Mouse (Mus musculus) c-Kit-positive CD71-positive TER-119-positive erythroid progenitor cells, embryonic 14.5 days (primary cell): Measurements from ENCODE around the gene Dok1.

ENCODE experiments used
- DNase-seq: peaks from one replicate; pipeline ENCODE4 v3.0.0-alpha.2; 2013; ENCODE audit warnings: low spot score

Dok1 gene

DNA sequence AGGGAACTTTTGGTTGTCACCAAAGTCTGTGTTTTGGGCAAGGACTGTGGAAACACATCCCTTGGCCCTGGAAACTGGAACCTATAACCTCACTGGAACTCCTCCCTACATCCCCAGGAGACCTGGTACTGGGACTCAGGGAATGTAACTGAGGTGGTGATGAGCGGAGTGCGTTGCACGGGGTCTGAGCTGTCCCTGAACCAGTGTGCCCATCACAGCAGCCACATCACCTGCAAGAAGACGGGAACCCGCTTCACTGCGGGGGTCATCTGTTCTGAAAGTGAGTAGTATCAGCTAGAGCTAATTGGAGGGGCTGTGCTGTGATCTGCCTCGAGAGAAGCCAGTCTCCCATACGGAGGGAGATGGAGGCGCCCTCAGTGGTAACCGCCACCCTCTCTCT, 16.1 kb upstream of the Dok1 start:
- no peak for DNase-seq

DNA sequence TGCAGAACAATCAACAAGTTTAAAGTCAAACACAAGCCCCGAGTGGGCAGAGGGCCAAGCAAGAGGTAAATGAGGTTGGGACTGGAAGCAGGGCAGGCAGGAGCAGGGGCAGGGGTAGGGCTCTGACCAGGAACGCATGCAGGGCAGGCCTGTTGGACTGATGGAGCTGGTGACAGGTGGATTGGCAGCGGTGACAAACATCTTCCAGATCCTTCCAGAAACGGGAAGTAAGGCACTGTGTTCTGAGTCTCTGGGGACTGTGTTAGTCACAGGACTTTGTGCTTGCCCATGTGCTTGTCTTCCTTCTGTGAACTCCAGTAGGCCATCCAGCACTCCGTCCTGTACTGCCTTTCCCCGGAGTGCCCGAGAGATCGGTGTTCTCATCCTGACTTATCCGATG, 11.5 kb upstream of the Dok1 start:
- DNase-seq: no peak

DNA sequence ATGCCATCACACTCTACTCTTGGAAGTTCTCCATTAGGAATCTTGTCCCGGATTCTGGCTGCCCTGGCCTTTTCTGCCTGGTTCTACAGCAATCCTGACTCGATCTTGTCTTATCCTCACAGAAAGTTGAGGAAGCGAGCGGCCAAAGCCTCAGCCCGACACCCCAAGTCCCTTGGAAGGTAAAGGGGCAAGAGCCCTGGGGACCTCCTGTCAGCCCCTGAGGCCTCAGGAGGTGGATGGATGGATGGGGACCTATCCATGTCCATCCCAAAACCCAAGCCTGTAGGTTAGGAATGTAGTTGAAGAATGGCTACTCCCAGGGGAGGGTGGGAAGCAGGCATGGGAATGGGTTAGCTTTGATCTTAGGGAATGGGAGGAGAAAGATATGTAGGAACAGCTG, 10.7 kb upstream of the Dok1 start:
- no peak for DNase-seq

DNA sequence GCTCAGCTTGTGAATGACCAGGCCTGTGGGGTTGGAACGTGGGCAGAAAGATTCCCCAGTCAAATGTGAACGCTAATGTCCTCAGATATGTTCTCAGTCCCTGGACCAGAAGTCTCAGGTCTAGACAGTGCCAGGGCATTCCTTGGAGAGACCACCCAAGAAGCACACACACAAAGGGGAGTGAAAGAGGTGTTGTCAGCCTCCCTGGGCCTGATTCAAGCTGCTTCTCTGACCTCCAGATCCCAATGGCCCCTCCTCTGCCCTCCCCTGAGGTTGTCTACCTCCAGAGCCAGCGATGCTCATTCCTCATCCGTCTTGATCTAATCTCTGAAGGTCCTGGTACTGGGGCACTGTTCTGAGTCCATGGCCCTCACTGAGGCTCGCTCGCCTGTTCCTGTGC, 10.3 kb upstream of the Dok1 start:
- DNase-seq: no peak

DNA sequence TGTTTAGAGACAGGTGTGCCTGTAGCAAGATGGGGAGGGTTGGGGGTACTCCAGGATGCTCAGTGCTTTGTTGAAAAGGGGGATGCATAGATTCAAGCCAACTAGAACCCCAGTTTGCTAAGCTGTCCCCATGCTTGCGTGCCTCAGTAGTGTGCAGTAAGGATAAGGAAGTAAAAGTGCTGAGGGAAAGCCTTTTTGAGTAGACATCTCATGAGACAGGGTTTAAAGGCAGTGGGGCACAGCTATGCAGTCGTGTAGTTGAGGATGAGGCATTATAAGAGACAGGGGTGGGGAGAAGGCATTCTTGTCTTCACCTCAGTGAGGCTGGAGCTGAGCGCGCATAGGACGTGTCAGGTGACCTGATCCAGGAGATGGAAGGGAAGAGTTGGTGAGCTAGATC, 7.3 kb upstream of the Dok1 start:
- DNase-seq: no peak

DNA sequence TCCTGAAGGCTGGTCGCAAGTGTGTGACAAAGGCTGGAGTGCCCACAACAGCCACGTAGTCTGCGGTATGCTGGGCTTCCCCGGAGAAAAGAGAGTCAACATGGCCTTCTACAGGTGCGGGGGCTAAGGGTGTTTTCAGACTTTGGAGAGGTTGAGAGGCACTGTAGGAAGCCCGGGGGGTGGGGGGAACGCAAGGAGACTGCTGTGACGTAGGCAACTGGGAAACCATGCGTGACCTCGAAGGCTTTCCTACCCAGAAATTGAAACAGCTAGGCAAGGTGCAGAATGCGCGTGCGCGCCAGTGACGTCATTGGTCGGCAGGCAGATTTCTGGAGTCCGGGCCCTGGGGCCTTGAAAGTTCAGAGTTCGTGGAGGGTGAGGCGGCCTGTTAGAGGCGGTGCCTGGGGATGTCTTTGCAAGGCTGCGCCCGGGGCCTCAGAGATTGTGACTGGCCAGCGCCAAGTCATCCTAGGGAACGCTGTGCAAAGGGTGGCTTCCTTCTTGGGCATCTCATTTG, 5.3 kb upstream of the Dok1 start:
- peak; percentile 89 for DNase-seq

DNA sequence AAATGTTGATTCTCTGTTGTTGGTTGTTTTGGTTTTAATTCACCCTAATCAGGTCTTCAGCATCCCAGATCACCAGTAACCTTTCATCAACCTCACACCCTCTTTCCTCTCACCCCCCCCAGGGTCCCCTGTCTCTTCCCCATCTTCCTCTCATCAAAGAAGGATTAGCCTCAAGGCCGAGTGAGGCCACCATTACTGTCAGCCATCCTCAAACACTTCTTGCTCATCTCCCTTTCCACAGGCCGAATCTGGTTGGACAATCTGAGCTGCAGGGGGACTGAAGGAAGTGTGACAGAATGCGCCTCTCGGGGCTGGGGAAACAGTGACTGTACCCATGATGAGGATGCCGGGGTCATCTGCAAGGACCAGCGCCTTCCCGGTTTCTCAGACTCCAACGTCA, 3.9 kb upstream of the Dok1 start:
- DNase-seq: no peak

DNA sequence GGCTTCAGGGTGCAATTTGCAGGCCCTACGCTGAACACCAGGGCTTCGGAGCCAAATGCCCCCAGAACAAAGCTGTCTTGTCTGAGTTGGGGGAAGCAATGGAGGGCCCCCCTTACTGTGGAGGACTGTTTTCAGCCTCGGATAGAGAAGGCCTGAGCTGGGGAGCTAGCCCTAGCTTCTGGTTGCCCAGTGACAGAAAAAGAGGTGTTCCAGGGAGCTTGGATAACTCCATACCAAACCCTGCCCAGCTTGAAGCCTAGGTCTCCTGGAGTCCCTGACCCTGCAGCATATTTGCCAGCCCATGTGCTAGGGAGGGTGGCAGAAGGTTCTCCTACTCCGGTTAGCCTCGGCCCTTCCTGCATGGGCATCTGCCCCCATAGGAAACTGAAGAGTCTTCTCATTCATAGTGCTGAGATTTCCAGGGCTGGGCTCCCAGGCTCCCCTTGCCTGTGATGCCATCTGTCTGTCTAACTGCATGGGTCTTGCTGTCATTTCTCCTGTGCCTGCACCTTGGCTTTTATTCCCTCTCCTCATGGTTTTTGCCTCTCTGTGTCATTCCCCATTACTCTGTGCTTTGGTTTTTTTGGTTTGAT, 1.3 kb upstream of the Dok1 start:
- no peak for DNase-seq

DNA sequence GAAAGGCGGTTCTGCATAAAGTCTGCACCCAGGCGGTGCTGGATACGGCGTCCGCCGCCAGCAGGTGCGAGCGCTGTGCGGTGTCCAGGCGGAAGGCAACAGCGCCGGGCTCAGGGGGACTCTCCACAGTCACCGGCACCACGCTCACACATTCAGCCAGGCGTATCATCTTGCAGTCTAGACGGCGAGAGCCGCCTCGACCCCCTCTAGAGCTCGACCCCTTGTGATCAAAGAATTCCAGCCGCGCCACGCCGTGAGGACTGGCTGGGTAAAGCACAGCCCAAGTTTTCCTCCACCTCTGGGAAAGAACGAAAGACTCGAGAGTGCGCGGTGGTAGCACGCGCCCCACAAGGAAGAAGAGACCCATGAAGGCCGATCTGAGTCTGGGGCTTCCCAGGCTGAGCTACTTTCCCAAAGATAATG, 491 bp downstream of the Dok1 start:
- DNase-seq: no peak

DNA sequence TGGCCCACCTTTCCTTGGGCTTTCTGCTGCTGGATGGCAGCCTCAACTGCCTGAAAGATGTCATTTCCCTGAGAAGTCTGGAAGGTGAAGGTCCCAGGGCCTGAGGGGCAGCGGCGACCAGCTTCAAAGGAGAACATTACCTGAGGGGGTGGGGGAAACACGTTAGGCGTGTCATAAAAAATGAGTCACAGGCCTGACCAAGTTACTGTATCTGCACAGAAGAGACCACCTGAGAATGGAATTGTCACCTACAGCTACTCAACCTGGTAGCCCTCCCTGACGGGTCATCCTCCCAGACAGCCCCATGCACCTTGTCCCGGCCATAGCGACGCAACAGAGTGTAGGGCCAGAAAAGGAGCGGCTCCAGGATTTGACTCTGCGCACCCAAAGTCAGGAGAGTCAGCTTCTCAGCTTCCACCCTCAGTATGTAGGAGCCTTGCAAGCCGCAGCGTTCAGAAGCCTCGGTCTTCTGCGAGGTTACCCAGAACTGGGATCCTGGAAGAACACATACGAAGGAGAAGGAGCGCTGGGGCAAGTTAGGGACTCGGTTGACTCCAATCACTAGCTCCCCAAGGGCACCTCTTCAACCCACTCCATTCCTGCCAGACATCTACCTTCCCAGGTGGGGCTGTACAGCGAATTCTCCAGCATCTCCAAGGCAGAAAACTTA, 1.2 kb downstream of the Dok1 start:
- no peak for DNase-seq

DNA sequence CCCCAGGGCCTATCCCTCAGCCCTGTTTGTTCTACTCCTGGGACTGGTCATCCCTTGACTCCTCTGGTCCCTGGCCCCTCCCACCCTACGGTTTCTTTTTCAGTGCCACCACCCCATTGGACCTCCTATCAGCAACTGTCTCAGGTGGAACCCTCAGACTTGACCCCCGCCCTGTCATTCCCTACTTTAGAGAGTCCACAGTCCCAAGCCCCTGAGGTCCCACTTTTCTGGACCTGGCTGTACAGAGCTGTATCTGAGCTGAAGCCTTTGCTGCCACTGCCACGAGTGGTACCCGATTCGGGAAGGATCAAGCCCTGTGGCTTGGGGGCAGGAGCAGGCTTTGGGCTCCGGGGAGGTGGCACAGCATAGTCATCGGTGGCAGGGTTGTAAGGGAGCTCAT, 2.2 kb downstream of the Dok1 start:
- DNase-seq: no peak

DNA sequence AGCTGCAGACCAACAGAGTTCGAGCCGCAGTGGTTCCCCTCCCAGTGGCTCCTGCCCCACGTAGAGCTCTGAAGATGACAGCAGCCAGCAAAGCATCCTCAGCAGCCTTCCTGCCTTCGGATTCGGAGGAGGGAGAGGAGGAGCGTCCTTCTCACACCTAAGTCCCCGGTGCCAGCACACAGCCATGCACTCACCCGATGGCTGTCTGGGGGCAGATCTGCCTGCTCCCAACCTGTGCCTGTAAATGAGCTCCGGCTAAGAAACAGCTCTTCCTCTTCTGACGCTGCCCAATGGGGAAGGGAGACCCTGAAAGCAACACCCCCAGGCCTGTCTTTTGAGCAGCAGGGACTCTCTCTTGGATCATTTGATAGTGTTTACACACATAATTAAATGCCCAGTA, 3.5 kb downstream of the Dok1 start:
- DNase-seq: no peak

DNA sequence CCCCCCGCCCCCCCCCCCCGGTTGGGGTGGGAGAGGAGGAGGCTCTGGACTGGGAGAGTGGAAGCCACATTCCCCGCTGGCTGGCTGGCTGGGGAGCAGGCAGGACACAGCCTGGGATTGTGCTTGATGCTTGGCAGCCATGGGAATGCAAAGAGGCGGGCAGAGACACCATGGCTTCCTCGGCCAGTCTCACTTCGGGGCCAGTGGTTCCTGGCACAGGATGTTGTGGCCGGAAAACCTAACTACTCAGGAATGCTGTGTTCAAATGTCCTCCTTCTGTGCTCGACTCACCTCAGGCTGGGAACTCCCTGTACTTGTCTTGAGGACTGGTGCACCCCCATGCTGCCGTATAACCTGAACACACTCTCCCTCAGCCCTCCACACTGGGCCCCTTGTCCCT, 5.6 kb downstream of the Dok1 start:
- DNase-seq: no peak

DNA sequence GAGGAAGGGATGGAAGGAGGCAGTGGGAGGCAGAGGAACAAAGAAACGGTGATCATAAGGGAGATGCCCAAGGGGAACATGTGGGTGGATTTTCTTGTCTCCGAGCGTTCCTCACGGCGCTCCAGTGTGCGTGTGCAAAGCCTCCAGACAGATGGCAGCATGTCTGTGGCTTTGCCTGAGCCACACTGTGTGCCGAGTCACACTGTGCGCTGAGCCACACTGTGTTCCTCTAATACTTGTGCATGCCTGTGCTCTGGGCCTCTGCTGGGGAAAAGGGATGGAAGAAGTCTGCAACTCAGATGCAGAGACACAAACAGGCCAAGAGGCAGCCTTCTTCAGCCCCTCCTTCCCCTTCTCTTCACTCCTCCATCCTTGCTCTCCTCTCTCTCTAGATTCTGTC, 6.0 kb downstream of the Dok1 start:
- no peak for DNase-seq

DNA sequence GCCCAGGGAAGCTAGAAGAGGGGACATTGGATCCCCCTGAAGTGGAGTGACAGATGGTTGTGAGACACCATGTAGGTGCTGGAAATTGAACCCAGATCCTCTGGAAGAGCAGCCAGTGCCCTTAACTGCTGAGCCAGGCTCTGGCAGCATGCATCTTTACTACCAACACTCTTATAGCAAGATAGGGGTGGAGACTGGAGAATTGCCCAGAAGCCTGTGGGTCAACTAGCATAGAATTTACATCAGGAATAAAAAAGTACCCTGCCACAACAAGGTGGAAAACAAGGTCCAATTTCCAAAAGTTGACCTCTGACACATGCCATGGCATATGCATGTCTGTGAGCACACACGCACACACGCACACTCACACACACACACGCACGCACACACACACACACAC, 8.1 kb downstream of the Dok1 start:
- no peak for DNase-seq

DNA sequence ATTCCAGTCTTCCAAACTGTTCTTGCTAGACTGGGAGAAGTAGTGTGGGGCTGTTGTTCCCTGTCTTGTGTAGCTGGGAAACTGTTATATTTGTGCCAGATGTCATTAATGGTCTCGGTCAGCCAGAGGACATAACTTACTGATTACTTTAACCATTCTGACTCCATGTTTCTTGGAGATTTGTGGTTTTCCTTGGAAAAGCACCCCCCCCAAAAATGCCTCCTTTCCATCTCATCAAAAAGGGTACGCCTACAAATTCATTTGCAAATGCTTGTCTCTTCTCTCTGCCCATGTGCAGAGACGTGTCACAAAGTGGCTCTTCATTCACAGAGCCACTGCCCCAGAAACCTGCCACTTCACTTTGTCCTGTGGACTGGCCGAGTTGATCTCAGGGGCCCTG, 8.8 kb downstream of the Dok1 start:
- DNase-seq: no peak

DNA sequence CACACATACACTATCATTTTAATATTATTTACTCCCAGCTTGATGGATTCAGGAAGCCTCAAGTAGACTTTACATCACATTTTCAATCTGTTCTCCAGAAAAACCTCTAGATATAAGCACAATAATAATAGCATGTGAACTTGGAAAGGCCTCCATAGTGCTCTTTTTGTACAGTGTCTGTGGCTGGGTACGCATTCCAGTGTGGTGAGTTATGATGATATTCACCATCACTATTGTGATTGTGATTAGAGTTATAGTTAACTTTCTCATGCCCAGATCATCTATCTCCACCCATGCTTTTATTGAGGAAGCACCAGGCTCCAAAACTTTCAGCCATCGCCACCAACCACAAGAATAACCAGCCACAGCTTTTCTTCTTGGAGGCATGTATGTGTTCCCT, 9.5 kb downstream of the Dok1 start:
- no peak for DNase-seq

DNA sequence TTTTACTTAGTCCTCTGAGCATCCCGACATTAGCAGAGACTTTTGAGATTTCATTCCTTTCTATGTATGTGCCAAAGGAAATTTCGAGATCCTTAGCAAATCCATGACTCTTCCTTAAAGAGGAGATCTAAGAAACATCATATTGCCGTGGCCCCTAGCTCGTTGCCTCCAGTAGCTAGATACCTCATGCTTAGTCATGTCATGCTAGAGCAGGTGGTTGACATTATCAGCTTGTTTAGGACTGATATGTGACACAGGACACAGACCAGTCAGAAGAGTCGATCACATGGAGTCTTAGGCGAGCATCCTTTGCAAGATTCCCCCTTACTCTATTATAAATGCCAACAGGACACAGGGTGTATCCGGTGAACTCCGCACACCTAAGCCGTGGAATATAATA, 10.3 kb downstream of the Dok1 start:
- DNase-seq: no peak

DNA sequence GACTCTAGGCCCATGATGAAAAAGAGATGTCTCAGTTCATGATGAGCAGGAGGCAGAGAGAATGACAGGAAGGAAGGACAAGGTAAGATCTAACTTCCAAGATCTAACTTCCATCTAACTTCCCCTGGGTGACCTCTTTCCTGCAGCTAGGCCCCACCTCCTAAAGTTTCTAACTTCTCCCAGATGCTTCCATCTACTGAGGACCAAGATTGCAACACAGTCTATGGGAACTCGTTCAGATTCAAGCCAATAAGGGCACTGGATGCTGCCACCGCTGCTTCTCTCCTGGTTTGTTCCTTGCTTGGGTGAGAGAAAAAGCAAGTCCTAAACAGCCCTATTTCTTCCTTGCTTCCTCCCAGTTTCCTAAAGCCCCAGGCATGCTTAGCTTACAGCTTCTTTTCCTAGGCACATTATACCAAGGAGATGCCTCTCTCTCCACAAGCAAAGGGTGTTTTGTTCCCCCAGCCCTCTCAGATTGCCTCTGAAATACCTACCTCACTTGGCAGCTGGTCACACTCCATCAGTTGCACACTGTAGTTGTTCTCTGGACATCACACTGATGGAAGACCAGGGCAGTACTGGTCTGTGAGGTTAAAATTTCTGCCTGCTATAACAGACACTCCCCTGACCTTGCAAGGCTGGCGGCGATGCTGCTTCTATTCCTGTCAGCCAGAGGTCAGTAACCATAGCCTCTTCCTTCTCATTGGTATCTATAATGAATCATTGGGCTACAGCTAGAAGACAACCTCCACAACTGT, 12.3 kb downstream of the Dok1 start:
- no peak for DNase-seq

DNA sequence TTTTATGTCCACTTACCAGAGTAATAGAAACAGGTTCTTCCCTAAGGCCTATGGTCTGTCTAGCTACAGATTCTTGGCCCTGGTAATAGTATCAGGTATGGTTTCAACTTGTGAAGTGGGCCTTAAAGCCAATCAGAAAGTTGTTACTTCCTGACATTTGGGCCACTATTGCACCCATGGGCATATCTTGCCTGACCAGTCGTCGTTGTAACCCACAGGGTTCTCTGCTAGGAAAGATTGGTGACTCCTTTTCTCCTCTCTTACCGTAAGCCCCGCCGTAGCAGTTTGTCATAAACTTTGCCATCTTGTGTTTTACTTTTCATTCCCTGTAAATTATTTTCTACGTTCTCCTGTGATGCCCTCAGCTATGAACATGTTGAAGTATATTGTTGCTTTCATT, 13.2 kb downstream of the Dok1 start:
- DNase-seq: peak; percentile 66

DNA sequence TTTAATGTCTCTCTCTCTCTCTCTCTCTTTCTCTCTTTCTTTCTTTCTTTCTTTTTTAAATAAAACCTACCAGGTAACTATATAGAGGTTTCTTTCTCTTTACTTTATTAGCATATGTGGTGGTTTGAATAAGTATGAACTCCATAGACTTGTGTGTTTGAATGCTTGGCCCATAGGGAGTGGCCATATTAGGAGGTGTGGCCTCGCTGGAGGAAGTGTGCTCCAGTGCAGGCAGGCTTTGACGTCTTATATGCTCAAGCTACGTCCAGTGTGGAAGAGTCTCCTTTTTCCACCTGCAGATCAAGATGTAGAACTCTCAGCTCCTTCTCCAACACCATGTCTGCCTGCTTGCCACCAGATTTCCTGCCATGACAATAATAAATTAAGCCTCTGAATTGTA, 14.2 kb downstream of the Dok1 start:
- DNase-seq: no peak

DNA sequence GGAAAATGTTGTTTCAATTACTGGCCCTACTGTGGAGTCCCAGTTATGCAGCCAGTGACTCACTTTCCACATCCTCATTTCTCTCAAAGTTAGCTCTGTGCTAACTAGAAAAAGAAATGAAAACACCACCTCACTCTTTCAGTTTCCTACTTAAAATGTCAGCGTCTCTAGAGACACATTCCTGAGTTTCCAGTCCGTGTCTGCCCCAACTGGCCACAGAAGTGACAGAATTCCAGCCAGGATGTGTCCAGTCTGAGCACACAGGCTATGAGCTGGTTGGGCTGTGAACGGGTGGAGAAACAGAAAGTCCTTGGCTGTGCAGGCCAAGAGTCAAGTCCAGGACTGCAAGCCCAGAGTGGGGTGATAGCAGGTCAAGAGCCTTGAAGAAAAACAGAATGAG, 16.1 kb downstream of the Dok1 start:
- no peak for DNase-seq

DNA sequence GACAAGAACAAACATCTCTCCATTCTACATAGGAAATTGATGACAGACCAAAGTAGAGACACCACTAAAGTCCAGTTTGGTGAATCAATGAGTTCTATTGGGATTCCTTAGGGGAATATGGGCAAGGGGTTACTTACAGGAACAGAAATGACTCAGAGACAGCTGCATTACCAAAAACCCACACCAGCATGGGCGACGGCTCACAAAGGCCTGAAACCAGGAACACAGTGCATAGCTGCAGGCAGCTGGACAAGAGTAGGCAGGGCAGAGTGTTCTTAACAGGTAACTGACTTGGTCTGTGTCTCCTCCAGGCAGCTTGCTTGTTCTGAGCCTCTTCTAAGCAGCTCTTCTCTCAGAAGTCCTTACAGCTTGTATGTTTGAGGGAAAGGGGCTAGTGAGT, 17.5 kb downstream of the Dok1 start:
- no peak for DNase-seq
